Mouse (Mus musculus): ENCODE data around the gene Col2a1.

GRCm38 (mm10) chr15:97955286-97955685 is 49.2 kb downstream of the Col2a1 start:
- TF ChIP-seq POLR2A (IDR thresholded peaks at IDR 0.05; ENCODE audit: low read depth, low read length), result no peak
- TF ChIP-seq CTCF (conservative IDR thresholded peaks at IDR 0.05; ENCODE audit: insufficient read depth, insufficient read length, low read depth, low read length), result no peak

Data from kidney, adult 2 months (tissue).